Mouse (Mus musculus) MEL (cell line): ENCODE results near the gene Cabp4. TPM values are rescaled to one million over a fixed set of nuclear protein-coding genes. Genes with fewer than 3 reads are reported as not detected.
"Not testable (repeated sequence)": the region's sequence is repeated elsewhere in the genome, so short reads cannot be mapped to it uniquely, and the experiment has no call there.

ENCODE experiments used
- DNase-seq: peaks from one replicate; pipeline ENCODE4 v3.0.0; 2011; ENCODE audit warnings: low read depth, low spot score
- H3K27ac ChIP-seq: 2 replicates; pipeline ENCODE4 v1.5.1; 2012; ENCODE audit warnings: low read depth, mild to moderate bottlenecking, control low read depth, low read length, moderate library complexity; ENCODE audit not compliant: control insufficient read depth
- H3K27me3 ChIP-seq, 2 experiments: fragments of 150-350 bp in 1 of 2; sonication (generic) in 1 of 2; 2 replicates each; pipeline ENCODE4 v1.6.1; 2012; ENCODE audit warnings: low read length in 2 of 2, mild to moderate bottlenecking in 2 of 2, improper control_type of control experiment in 1 of 2, moderate library complexity in 1 of 2; ENCODE audit not compliant: insufficient read depth in 2 of 2, control insufficient read depth in 1 of 2
- H3K36me3 ChIP-seq, 2 experiments: 2 replicates each; pipeline ENCODE4 v1.6.1; 2012 to 2014; ENCODE audit warnings: low read length in 2 of 2, improper control_type of control experiment in 1 of 2, inconsistent platforms in 1 of 2, mild to moderate bottlenecking in 1 of 2; ENCODE audit not compliant: insufficient read depth in 2 of 2, control insufficient read depth in 1 of 2
- H3K4me1 ChIP-seq, 2 experiments: fragments of 150-350 bp in 1 of 2; sonication (generic) in 1 of 2; 2 replicates each; pipeline ENCODE4 v1.6.1; 2012; ENCODE audit warnings: low read length in 2 of 2, improper control_type of control experiment in 1 of 2, mild to moderate bottlenecking in 1 of 2; ENCODE audit not compliant: insufficient read depth in 2 of 2, control insufficient read depth in 1 of 2
- H3K4me3 ChIP-seq, 2 experiments: fragments of 150-350 bp in 1 of 2; sonication (generic) in 1 of 2; 2 replicates each; pipeline ENCODE4 v1.5.1; 2012; ENCODE audit warnings: low read depth in 2 of 2, low read length in 2 of 2, mild to moderate bottlenecking in 2 of 2, moderate library complexity in 2 of 2, control low read depth in 1 of 2, improper control_type of control experiment in 1 of 2; ENCODE audit not compliant: control insufficient read depth in 1 of 2, insufficient read depth in 1 of 2
- H3K79me2 ChIP-seq: 2 replicates; pipeline ENCODE4 v1.6.1; 2012; ENCODE audit warnings: mild to moderate bottlenecking, low read length, moderate library complexity; ENCODE audit not compliant: control insufficient read depth, poor library complexity, insufficient read depth
- H3K9ac ChIP-seq: 2 replicates; pipeline ENCODE4 v1.6.1; 2012; ENCODE audit warnings: low read depth, mild to moderate bottlenecking, control low read depth, low read length, moderate library complexity; ENCODE audit not compliant: control insufficient read depth, poor library complexity, severe bottlenecking
- H3K9me3 ChIP-seq: fragments of 150-350 bp; sonication (generic); replicated peaks from 2 replicates; pipeline ENCODE4 v1.6.1; 2012; ENCODE audit warnings: mild to moderate bottlenecking, low read length, improper control_type of control experiment, moderate library complexity; ENCODE audit not compliant: insufficient read depth
- CTCF ChIP-seq, 3 experiments: IDR thresholded peaks in 2 of 3; conservative IDR thresholded peaks in 1 of 3; 2 replicates each; pipeline ENCODE4 v1.5.1; 2011 to 2012; ENCODE audit warnings: low read length in 3 of 3, low read depth in 2 of 3, mild to moderate bottlenecking in 2 of 3, improper control_type of control experiment in 1 of 3, inconsistent platforms in 1 of 3, mixed read lengths in 1 of 3, moderate library complexity in 1 of 3; ENCODE audit not compliant: control insufficient read depth in 1 of 3, insufficient read depth in 1 of 3, poor library complexity in 1 of 3, severe bottlenecking in 1 of 3
- EP300 ChIP-seq, 2 experiments: IDR thresholded peaks; 2 replicates each; pipeline ENCODE4 v1.6.1; 2011; ENCODE audit warnings: improper control_type of control experiment in 2 of 2, low read length in 2 of 2, low read depth in 1 of 2, mild to moderate bottlenecking in 1 of 2
- ETS1 ChIP-seq: IDR thresholded peaks from 2 replicates; pipeline ENCODE4 v1.6.1; 2012; ENCODE audit warnings: low read depth, mild to moderate bottlenecking, inconsistent platforms, low read length, improper control_type of control experiment, moderate library complexity
- GATA1 ChIP-seq: IDR thresholded peaks from 2 replicates; pipeline ENCODE4 v1.6.1; 2011; ENCODE audit warnings: low read depth, low read length, improper control_type of control experiment
- KAT2A ChIP-seq: conservative IDR thresholded peaks from 2 replicates; pipeline ENCODE4 v1.6.1; 2012; ENCODE audit warnings: low read depth, low read length, improper control_type of control experiment, inconsistent platforms
- MAFK ChIP-seq: IDR thresholded peaks from 2 replicates; pipeline ENCODE4 v1.6.1; 2011; ENCODE audit warnings: low read depth, mild to moderate bottlenecking, low read length, improper control_type of control experiment, borderline replicate concordance
- MAZ ChIP-seq: IDR thresholded peaks from 2 replicates; pipeline ENCODE4 v1.6.1; 2012; ENCODE audit warnings: low read depth, mild to moderate bottlenecking, inconsistent platforms, low read length, improper control_type of control experiment
- MXI1 ChIP-seq: IDR thresholded peaks from 2 replicates; pipeline ENCODE4 v1.6.1; 2011; ENCODE audit warnings: mild to moderate bottlenecking, low read depth, low read length, improper control_type of control experiment
- MYC ChIP-seq: IDR thresholded peaks from 2 replicates; pipeline ENCODE4 v1.6.1; 2011; ENCODE audit warnings: low read depth, mild to moderate bottlenecking, low read length, improper control_type of control experiment, moderate library complexity
- RAD21 ChIP-seq: IDR thresholded peaks from 2 replicates; pipeline ENCODE4 v1.6.1; 2011; ENCODE audit warnings: mild to moderate bottlenecking, low read depth, low read length, improper control_type of control experiment
- SMC3 ChIP-seq: IDR thresholded peaks from 2 replicates; pipeline ENCODE4 v1.6.1; 2011; ENCODE audit warnings: low read depth, low read length, improper control_type of control experiment
- TAL1 ChIP-seq: IDR thresholded peaks from 2 replicates; pipeline ENCODE4 v1.6.1; 2012; ENCODE audit warnings: mild to moderate bottlenecking, inconsistent platforms, low read length, moderate library complexity, mixed read lengths
- TBP ChIP-seq: IDR thresholded peaks from 2 replicates; pipeline ENCODE4 v1.8.0; 2011; ENCODE audit warnings: low read depth, low read length, improper control_type of control experiment
- ZC3H11A ChIP-seq: IDR thresholded peaks from 2 replicates; pipeline ENCODE4 v1.6.1; 2012; ENCODE audit warnings: low read depth, mild to moderate bottlenecking, inconsistent platforms, low read length, improper control_type of control experiment
- ZNF384 ChIP-seq: IDR thresholded peaks from 2 replicates; pipeline ENCODE4 v1.6.1; 2012; ENCODE audit warnings: low read depth, mild to moderate bottlenecking, inconsistent platforms, low read length, improper control_type of control experiment
- polyA plus RNA-seq, 2 experiments: library from polyadenylated mRNA; stranded (reverse) in 1 of 2; unstranded in 1 of 2; fragments of >175 nt in 1 of 2; fragments of >200 nt in 1 of 2; gene quantifications; 2 replicates each; pipeline versions ENCODE4 v1.2.1 to v1.2.4; 2012; ENCODE audit warnings: low replicate concordance in 2 of 2, low read depth in 1 of 2; ENCODE audit not compliant: insufficient read length in 2 of 2, insufficient read depth in 1 of 2, missing spikeins in 1 of 2
- total RNA-seq: library from RNA; depleted of rRNA; stranded (reverse); fragments of 300-350 nt; gene quantifications from 2 replicates; pipeline ENCODE4 v1.2.3, GENCODE M21; 2012

Gene Cabp4
- total and polyA plus RNA-seq, 3 experiments: 0.08 to 0.24 TPM; not detected in 1

DNA sequence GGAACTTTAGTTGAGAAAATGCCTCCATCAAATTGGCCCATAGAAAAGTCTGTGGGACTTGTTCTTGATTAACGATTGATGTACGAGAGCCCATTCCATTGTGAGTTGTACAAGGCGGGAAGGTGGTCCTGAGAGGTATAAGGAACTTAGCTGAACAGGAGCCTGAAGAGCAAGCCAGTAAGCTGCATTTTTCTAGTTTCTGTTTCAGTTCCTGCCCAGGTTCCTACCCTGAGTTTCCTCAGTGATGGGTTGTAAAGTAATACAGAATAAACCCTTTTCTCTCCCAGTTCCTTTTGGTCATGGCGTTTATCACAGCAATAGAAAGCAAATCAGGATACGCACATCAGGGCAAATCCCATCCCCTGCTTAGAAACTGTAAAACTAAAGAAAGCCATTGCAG, 5.9 kb downstream of the Cabp4 start:
- H3K9ac ChIP-seq: no peak overlapping the region
- H3K79me2 ChIP-seq: no peaks in the 10 kb centered on the region
- H3K27me3 ChIP-seq: no peaks in the 10 kb centered on the region; a peak in 1 of 4 replicates
- H3K9me3 ChIP-seq: no peaks in the 10 kb centered on the region
- DNase-seq: no peak
- no peak overlapping the region for H3K27ac ChIP-seq
- no peaks in the 10 kb centered on the region for H3K36me3 ChIP-seq
- TF ChIP-seq MYC (no peak), TAL1 (no peak), TBP (no peak), EP300 (IDR thresholded peaks at IDR 0.05; ENCODE audit: low read depth in 1 of 2, low read length in 2 of 2) (no peak), MAZ (no peak), ETS1 (no peak), GATA1 (no peak), MAFK (no peak), MXI1 (no peak)
- H3K4me1 ChIP-seq: no peaks in the 10 kb centered on the region
- no peak overlapping the region for H3K4me3 ChIP-seq

DNA sequence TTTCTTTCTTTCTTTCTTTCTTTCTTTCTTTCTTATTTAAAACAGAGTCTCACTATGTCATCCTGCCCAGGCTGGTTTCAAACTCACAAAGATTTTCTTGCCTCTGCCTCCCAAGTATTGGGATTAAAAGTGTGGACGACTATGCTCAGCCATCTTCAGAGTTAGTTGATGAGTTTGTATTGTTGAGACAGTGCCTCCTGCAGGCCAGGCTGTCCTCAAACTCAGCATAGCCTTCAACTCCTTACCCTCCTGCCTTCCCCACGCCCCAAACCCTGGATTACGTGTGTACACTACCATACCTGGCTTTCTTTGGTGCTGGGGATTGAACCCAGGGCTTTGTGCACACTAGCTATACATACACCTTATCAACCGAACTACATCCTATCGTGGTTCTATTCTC, 7.4 kb downstream of the Cabp4 start:
- H3K27me3 ChIP-seq: no peaks in the 10 kb centered on the region; a peak in 1 of 4 replicates
- H3K9me3 ChIP-seq: no peaks in the 10 kb centered on the region
- peak; percentile 5; the same call in 1 of the 2 replicates for TF ChIP-seq ZC3H11A
- peak; percentile 27 to 50 (median 41); a peak in 5 of 6 replicates for TF ChIP-seq CTCF (IDR thresholded peaks at IDR 0.05 in 2 of 3, conservative IDR thresholded peaks at IDR 0.05 in 1 of 3; ENCODE audit: control insufficient read depth in 1 of 3, insufficient read depth in 1 of 3, low read depth in 2 of 3, low read length in 3 of 3, poor library complexity in 1 of 3, severe bottlenecking in 1 of 3)
- TF ChIP-seq SMC3: peak; percentile 38
- no peak for TF ChIP-seq KAT2A
- TF ChIP-seq RAD21: peak; percentile 16
- TF ChIP-seq ZNF384: no peak
- H3K27ac ChIP-seq: no peak overlapping the region
- no peaks in the 10 kb centered on the region for H3K79me2 ChIP-seq
- H3K4me3 ChIP-seq: no peak overlapping the region
- no peak overlapping the region for H3K9ac ChIP-seq
- peak; percentile 59 for DNase-seq
- H3K36me3 ChIP-seq: no peaks in the 10 kb centered on the region
- no peaks in the 10 kb centered on the region for H3K4me1 ChIP-seq

DNA sequence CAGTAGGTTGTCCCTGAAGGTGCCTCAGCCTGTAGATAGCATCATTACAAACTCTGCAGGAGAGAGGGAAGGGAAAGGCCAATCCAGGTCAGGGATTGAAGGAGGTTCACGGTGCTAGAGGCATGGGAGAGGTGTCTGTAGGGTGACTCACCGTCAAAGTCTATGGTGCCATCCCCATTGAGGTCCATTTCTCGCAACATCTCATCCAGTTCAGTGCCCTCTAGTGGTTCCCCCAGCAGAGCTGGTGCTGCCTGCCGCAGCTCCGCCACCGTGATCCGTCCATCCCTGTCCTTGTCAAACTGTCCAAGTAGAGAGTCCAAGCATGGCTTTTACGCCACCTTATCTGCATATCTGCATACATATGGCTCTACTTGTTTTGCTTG, 7.9 kb downstream of the Cabp4 start:
- H3K9me3 ChIP-seq, H3K27ac ChIP-seq: not testable (repeated sequence)
- DNase-seq: peak; percentile 38
- H3K9ac ChIP-seq: 0 out of 2 replicates have a peak overlapping the region, but pooled peaks have one; percentile 4
- TF ChIP-seq SMC3: peak; percentile 52
- TF ChIP-seq CTCF (IDR thresholded peaks at IDR 0.05 in 2 of 3, conservative IDR thresholded peaks at IDR 0.05 in 1 of 3; ENCODE audit: control insufficient read depth in 1 of 3, insufficient read depth in 1 of 3, low read depth in 2 of 3, low read length in 3 of 3, poor library complexity in 1 of 3, severe bottlenecking in 1 of 3): peak in 2 of 3 experiments; percentile 49 to 57; a peak in 4 of 6 replicates
- TF ChIP-seq, all 39 proteins: peak for 2; not testable (repeated sequence) for 37
- H3K27me3 ChIP-seq, H3K79me2 ChIP-seq, H3K36me3 ChIP-seq, H3K4me1 ChIP-seq: not testable (repeated sequence)
- peak overlapping the region in 1 of 2 experiments; percentile 25; a peak in 1 of 4 replicates for H3K4me3 ChIP-seq

DNA sequence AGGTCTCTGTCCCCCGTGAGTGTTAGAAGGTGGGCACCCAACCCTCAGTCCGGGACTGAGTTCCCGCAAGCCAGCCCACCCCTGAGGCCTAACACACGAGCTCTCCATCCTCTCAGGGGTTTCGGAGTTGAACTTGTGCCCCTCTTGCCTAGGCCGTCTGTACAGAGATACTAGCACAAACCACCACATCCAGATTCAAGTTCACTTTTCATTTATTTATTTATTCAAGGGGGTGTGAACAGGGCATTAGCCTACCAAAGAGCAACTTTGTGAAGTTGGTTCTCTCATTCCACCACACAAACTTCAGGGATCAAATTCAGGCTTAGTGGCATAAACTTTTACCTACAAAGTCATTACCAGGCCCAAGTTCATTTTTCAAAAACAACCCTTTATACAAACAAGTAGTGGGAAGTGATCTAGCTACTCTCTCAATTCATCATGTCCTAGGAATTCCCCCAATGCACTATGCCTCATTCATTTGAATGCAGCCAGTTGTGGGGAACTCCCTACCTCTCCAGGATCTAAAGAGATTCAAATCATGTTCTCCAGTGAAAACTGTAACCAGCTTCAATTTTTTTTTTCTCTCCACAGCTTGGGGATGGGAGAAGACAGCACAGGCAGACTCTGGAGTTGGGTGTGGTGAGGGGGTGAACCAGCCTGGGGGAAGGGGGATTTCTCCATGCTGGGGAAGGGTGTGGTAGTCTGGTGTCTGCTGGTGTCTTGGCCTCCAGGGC, 8.4 kb downstream of the Cabp4 start:
- H3K36me3 ChIP-seq, H3K27ac ChIP-seq, H3K9ac ChIP-seq, DNase-seq, H3K79me2 ChIP-seq, H3K4me3 ChIP-seq, H3K9me3 ChIP-seq, H3K4me1 ChIP-seq, H3K27me3 ChIP-seq: not testable (repeated sequence)
